Mouse (Mus musculus) gastrocnemius, postnatal 4 days (tissue): ENCODE measurements around the gene Tldc2. TPM values are rescaled to one million over a fixed set of nuclear protein-coding genes. Genes with fewer than 3 reads are reported as not detected.

Source experiments
- total RNA-seq, 2 experiments: library from RNA; stranded (reverse); gene quantifications; 2 replicates each; pipeline ENCODE4 v1.2.3; 2021

The Tldc2 gene
- total RNA-seq, 2 experiments from 2014 or later: not detected

Other genes with a start within 250 kb of the Tldc2 start
- 10 to 100 TPM; 13.4 to 14.8 TPM for gene Tgif2, start 247.0 kb upstream of the Tldc2 start, total RNA-seq
- 1 to 10 TPM; 1.3 to 2.7 TPM for gene 4930518I15Rik, start 229.1 kb upstream of the Tldc2 start, total RNA-seq
- 10 to 100 TPM; 70.6 to 75.5 TPM for gene Rab5if, start 223.9 kb upstream of the Tldc2 start, total RNA-seq
- gene Sla2, start 199.9 kb upstream of the Tldc2 start, total RNA-seq: not detected
- 10 to 100 TPM; 23.2 to 24.0 TPM for gene Ndrg3, start 95.0 kb upstream of the Tldc2 start, total RNA-seq
- 10 to 100 TPM; 11.6 to 12.3 TPM for gene Dsn1, start 79.9 kb upstream of the Tldc2 start, total RNA-seq
- 10 to 100 TPM; 33.7 to 34.6 TPM for gene Soga1, start 7.8 kb upstream of the Tldc2 start, total RNA-seq
- gene Samhd1, start 48.2 kb downstream of the Tldc2 start, total RNA-seq: 10 to 100 TPM; 23.4 to 23.6 TPM
- gene Rbl1, start 117.5 kb downstream of the Tldc2 start, total RNA-seq: 10 to 100 TPM; 11.8 to 13.3 TPM
- gene Rpn2, start 192.0 kb downstream of the Tldc2 start, total RNA-seq: 100 to 1,000 TPM; 142 to 155 TPM
- under 1 TPM; 0.16 to 0.29 TPM for gene Mroh8, start 192.5 kb downstream of the Tldc2 start, total RNA-seq